Mouse (Mus musculus) embryonic facial prominence, embryonic 11.5 days (tissue): ENCODE results near the gene Pik3c2g. TPM values are rescaled to one million over a fixed set of nuclear protein-coding genes. Genes with fewer than 3 reads are reported as not detected.
A peak's percentile ranks its signal among the peaks of the same experiment; 100 is the strongest.

ENCODE experiments used
- ATAC-seq: fragments of 200-750 bp; cut with Nextera tagmentation; replicated peaks from 2 replicates; pipeline ENCODE4 v1.8.0; 2017; ENCODE audit warnings: low read depth; ENCODE audit not compliant: insufficient number of reproducible peaks, low FRiP score, low TSS enrichment
- DNase-seq: peaks from one replicate; pipeline ENCODE4 v3.0.0-alpha.2; 2015; ENCODE audit warnings: low spot score
- H3K27ac ChIP-seq: fragments of 300-500 bp; sonication (generic); replicated peaks from 2 replicates; pipeline ENCODE4 v1.5.1; 2014; ENCODE audit warnings: mild to moderate bottlenecking, low read depth, low read length, control low read depth
- H3K27me3 ChIP-seq: fragments of 300-500 bp; sonication (generic); 2 replicates; pipeline ENCODE4 v1.6.1; 2014; ENCODE audit warnings: mild to moderate bottlenecking, low read length, moderate library complexity, mixed read lengths; ENCODE audit not compliant: control insufficient read depth, insufficient read depth
- H3K36me3 ChIP-seq: fragments of 300-500 bp; sonication (generic); replicated peaks from 2 replicates; pipeline ENCODE4 v1.6.1; 2014; ENCODE audit warnings: low read depth, mild to moderate bottlenecking, low read length, moderate library complexity, mixed read lengths; ENCODE audit not compliant: control insufficient read depth, insufficient read depth
- H3K4me1 ChIP-seq: fragments of 300-500 bp; sonication (generic); 2 replicates; pipeline ENCODE4 v1.6.1; 2014; ENCODE audit warnings: low read length, mixed read lengths; ENCODE audit not compliant: control insufficient read depth, insufficient read depth
- H3K4me2 ChIP-seq: fragments of 300-500 bp; sonication (generic); 2 replicates; pipeline ENCODE4 v1.6.1; 2014; ENCODE audit warnings: low read depth, mild to moderate bottlenecking, control low read depth, low read length, moderate library complexity
- H3K4me3 ChIP-seq: fragments of 300-500 bp; sonication (generic); 2 replicates; pipeline ENCODE4 v1.5.1; 2014; ENCODE audit warnings: low read depth, low read length, control low read depth
- H3K9ac ChIP-seq: fragments of 300-500 bp; sonication (generic); replicated peaks from 2 replicates; pipeline ENCODE4 v1.6.1; 2014; ENCODE audit warnings: mild to moderate bottlenecking, control low read depth, low read length
- H3K9me3 ChIP-seq: fragments of 300-500 bp; sonication (generic); replicated peaks from 2 replicates; pipeline ENCODE4 v1.6.1; 2016; ENCODE audit warnings: mild to moderate bottlenecking, low read length, inconsistent platforms, mixed read lengths; ENCODE audit not compliant: control insufficient read depth
- WGBS: fragments of 180-500 bp; shearing (Covaris S2); extraction: QIAGEN DNeasy Blood & Tissue Kit; methylation state at CpG from one replicate; pipeline ENCODE4 v1.1.7; 2014; 5-methylcytosine and 5-hydroxymethylcytosine counted together
- polyA plus RNA-seq: library from polyadenylated mRNA; unstranded; fragments of >200 nt; fragmentation: Nextera tagmentation; extraction: Ambion mirVana; gene quantifications from 2 replicates; pipeline ENCODE4 v1.2.1, GENCODE M21; 2014

Gene Pik3c2g
- polyA plus RNA-seq, 1 experiment from 2014 or later, result 0.46 TPM

- ATAC-seq, result peak; percentile 40; the same call in 1 of the 2 replicates
- Histone ChIP-seq H3K9me3 (no peaks in the 10 kb centered on the region), H3K36me3 (no peaks in the 10 kb centered on the region), H3K27me3 (no peaks in the 10 kb centered on the region), H3K4me1 (no peaks in the 10 kb centered on the region), H3K9ac (no peak overlapping the region), H3K4me3 (no peak overlapping the region), H3K27ac (no peak overlapping the region), H3K4me2 (peak overlapping the region; percentile 21; the same call in 1 of the 2 replicates)
- 22% methylated on average over 15 of the region's 15 CpGs for WGBS
- peak; percentile 48 for DNase-seq
These were observed 1.4 kb downstream of the Pik3c2g start for GRCm38 (mm10) chr6:139588409-139588808.

- Histone ChIP-seq H3K4me3 (no peak overlapping the region), H3K36me3 (no peaks in the 10 kb centered on the region), H3K9me3 (no peaks in the 10 kb centered on the region), H3K27ac (no peak overlapping the region), H3K27me3 (no peaks in the 10 kb centered on the region), H3K4me2 (no peak overlapping the region), H3K9ac (no peak overlapping the region), H3K4me1 (no peaks in the 10 kb centered on the region)
- no peak for ATAC-seq
- 9% methylated on average over 12 of the region's 12 CpGs for WGBS
- peak; percentile 90 for DNase-seq
These were observed 2.3 kb downstream of the Pik3c2g start for GRCm38 (mm10) chr6:139589291-139589690.

- Histone ChIP-seq H3K9ac (no peak overlapping the region), H3K4me3 (no peak overlapping the region), H3K27me3 (no peaks in the 10 kb centered on the region), H3K4me2 (no peak overlapping the region), H3K4me1 (no peaks in the 10 kb centered on the region), H3K9me3 (no peaks in the 10 kb centered on the region), H3K36me3 (no peaks in the 10 kb centered on the region), H3K27ac (no peak overlapping the region)
- DNase-seq (no peak), ATAC-seq (no peak)
- 65% methylated on average over 9 of the region's 9 CpGs for WGBS
These were observed 2.8 kb downstream of the Pik3c2g start for GRCm38 (mm10) chr6:139589854-139590253.

GRCm38 (mm10) chr6:139592081-139592480 lies 5.1 kb downstream of the Pik3c2g start:
- WGBS, result 62% methylated on average over 3 of the region's 3 CpGs

GRCm38 (mm10) chr6:139596433-139596832 lies 9.4 kb downstream of the Pik3c2g start:
- Histone ChIP-seq H3K36me3 (no peaks in the 10 kb centered on the region), H3K4me2 (no peak overlapping the region), H3K4me1 (no peaks in the 10 kb centered on the region), H3K9me3 (no peaks in the 10 kb centered on the region), H3K27me3 (no peaks in the 10 kb centered on the region), H3K9ac (no peak overlapping the region), H3K27ac (no peak overlapping the region), H3K4me3 (no peak overlapping the region)
- no peak for DNase-seq
- 46% methylated on average over 2 of the region's 2 CpGs for WGBS
- no peak for ATAC-seq

More at GRCm38 (mm10) chr6:139592081-139592480, 5.1 kb downstream of the Pik3c2g start:
- ATAC-seq (no peak), DNase-seq (no peak)
- Histone ChIP-seq H3K9ac (no peak overlapping the region), H3K9me3 (no peaks in the 10 kb centered on the region), H3K4me3 (no peak overlapping the region), H3K4me1 (no peaks in the 10 kb centered on the region), H3K4me2 (no peak overlapping the region), H3K27me3 (no peaks in the 10 kb centered on the region), H3K27ac (no peak overlapping the region), H3K36me3 (no peaks in the 10 kb centered on the region)

GRCm38 (mm10) chr6:139599216-139599615 lies 12.2 kb downstream of the Pik3c2g start:
- H3K36me3 ChIP-seq, result no peaks in the 10 kb centered on the region
- WGBS, result 68% methylated on average over 1 of the region's 1 CpGs
- DNase-seq (peak; percentile 18), ATAC-seq (no peak)
- no peaks in the 10 kb centered on the region for H3K4me1 ChIP-seq
- H3K4me2 ChIP-seq, result no peak overlapping the region
- no peak overlapping the region for H3K4me3 ChIP-seq
- no peaks in the 10 kb centered on the region for H3K9me3 ChIP-seq
- no peak overlapping the region for H3K27ac ChIP-seq
- no peaks in the 10 kb centered on the region for H3K27me3 ChIP-seq
- H3K9ac ChIP-seq, result no peak overlapping the region

- Histone ChIP-seq H3K4me1 (no peaks in the 10 kb centered on the region), H3K4me2 (no peak overlapping the region), H3K9me3 (no peaks in the 10 kb centered on the region), H3K36me3 (no peaks in the 10 kb centered on the region), H3K4me3 (no peak overlapping the region), H3K27me3 (no peaks in the 10 kb centered on the region), H3K27ac (no peak overlapping the region), H3K9ac (no peak overlapping the region)
- no peak for DNase-seq
- ATAC-seq, result no peak
- WGBS, result 86% methylated on average over 4 of the region's 4 CpGs
These were observed 31.8 kb downstream of the Pik3c2g start for GRCm38 (mm10) chr6:139618774-139619173.

- no peaks in the 10 kb centered on the region for H3K36me3 ChIP-seq
- DNase-seq, result no peak
- no peak overlapping the region for H3K27ac ChIP-seq
- H3K4me3 ChIP-seq, result no peak overlapping the region
- no peak for ATAC-seq
- H3K27me3 ChIP-seq, result no peaks in the 10 kb centered on the region
- H3K4me1 ChIP-seq, result no peaks in the 10 kb centered on the region
- no peak overlapping the region for H3K9ac ChIP-seq
- H3K4me2 ChIP-seq, result no peak overlapping the region
- no peaks in the 10 kb centered on the region for H3K9me3 ChIP-seq
These were observed 37.7 kb downstream of the Pik3c2g start for GRCm38 (mm10) chr6:139624756-139625155.
